Comparison of ENCODE assay signal across 26 mouse cellular contexts in the genomic region with DNA sequence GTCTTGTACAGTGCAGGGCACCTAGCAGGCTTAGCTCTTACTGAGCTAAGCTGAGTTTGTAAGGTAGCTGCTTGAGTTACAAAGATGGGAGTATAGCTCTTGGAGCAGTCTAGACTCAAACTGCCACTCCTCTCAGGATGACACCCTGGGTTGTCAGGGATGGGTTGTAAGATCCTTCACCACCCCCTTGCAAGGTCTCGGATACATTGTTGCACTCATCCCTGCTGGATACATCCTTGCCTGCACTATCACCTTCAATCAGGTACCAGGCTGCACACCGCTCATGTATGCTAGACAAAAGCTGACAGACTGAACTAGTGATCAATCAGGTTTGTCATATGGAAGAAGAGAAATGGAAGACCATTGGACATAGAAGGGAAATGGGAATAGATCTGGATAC.
"Had no signal": no experiment of that assay in that cellular context is flagged by ENCODE, and none has a peak within 500 bp of the region (broad histone marks: within the 10 kb centered on the region; RNA-seq: fewer than 3 reads in every experiment).

No protein-coding gene starts in this region.

- ATAC-seq: hindbrain, embryonic 16.5 days; inflammation-experienced regulatory T-cells, adult 6 months; intestine, embryonic 15.5 days; intestine, postnatal 0 days had no signal

- H3K4me1 ChIP-seq: heart, embryonic 13.5 days; heart, embryonic 15.5 days; liver, embryonic 13.5 days had no signal

- DNase-seq: gastrocnemius, adult 2 months; gastrocnemius, postnatal 10 days; gastrocnemius, postnatal 25 days; heart, postnatal 4 days; kidney, adult 18-20 months; kidney, adult 8-10 months; kidney, postnatal 10 days; kidney, postnatal 25 days; kidney, postnatal 4 days; liver; liver, embryonic 13.5 days had no signal

- H3K27me3 ChIP-seq: hindbrain, embryonic 12.5 days; intestine, embryonic 15.5 days; liver, embryonic 13.5 days had no signal

- H3K9ac ChIP-seq: heart, embryonic 13.5 days; heart, embryonic 15.5 days; hindbrain, embryonic 12.5 days; hindbrain, embryonic 14.5 days; intestine, embryonic 15.5 days; limb, embryonic 12.5 days; liver, embryonic 13.5 days had no signal

- H3K36me3 ChIP-seq: heart, embryonic 13.5 days; heart, embryonic 15.5 days; hindbrain, embryonic 10.5 days; hindbrain, embryonic 12.5 days; intestine, embryonic 15.5 days; limb, embryonic 10.5 days; limb, embryonic 12.5 days; liver, embryonic 13.5 days had no signal

- H3K9me3 ChIP-seq: heart, embryonic 13.5 days; heart, embryonic 15.5 days; hindbrain, embryonic 10.5 days; hindbrain, embryonic 12.5 days; intestine, embryonic 15.5 days; limb, embryonic 10.5 days; liver, embryonic 13.5 days had no signal

- H3K27ac ChIP-seq: gastrocnemius, adult 2 months; heart, embryonic 13.5 days; heart, embryonic 15.5 days; hindbrain, embryonic 10.5 days; hindbrain, embryonic 12.5 days; hindbrain, embryonic 14.5 days; intestine, embryonic 15.5 days; layer of hippocampus, adult 2 months; left cerebral cortex, adult 2 months; limb, embryonic 10.5 days; limb, embryonic 12.5 days; liver, embryonic 13.5 days had no signal

- H3K4me2 ChIP-seq: heart, embryonic 11.5 days; heart, embryonic 13.5 days; heart, embryonic 15.5 days; hindbrain, embryonic 12.5 days; hindbrain, embryonic 14.5 days; intestine, embryonic 15.5 days; limb, embryonic 12.5 days; liver, embryonic 11.5 days; liver, embryonic 13.5 days had no signal

- H3K4me3 ChIP-seq: gastrocnemius, adult 2 months; heart, embryonic 13.5 days; heart, embryonic 15.5 days; hindbrain, embryonic 10.5 days; hindbrain, embryonic 12.5 days; intestine, embryonic 15.5 days; layer of hippocampus, adult 2 months; left cerebral cortex, adult 2 months; limb, embryonic 10.5 days; limb, embryonic 12.5 days; liver, embryonic 13.5 days had no signal
